Mouse (Mus musculus) lung, embryonic 14.5 days (tissue): ENCODE results near the gene Gm20388. TPM values are rescaled to one million over a fixed set of nuclear protein-coding genes. Genes with fewer than 3 reads are reported as not detected.

Experiments
- ATAC-seq: fragments of 200-750 bp; cut with Nextera tagmentation; 2 replicates; pipeline ENCODE4 v1.8.0; 2017; ENCODE audit warnings: mild to moderate bottlenecking, moderate TSS enrichment, moderate library complexity; ENCODE audit not compliant: insufficient read depth
- DNase-seq: peaks from one replicate; pipeline ENCODE4 v3.0.0-alpha.2; 2015
- H3K27ac ChIP-seq: fragments of 300-500 bp; sonication (generic); 2 replicates; pipeline ENCODE4 v1.5.1; 2014; ENCODE audit warnings: low read depth, mild to moderate bottlenecking, moderate library complexity
- H3K27me3 ChIP-seq: fragments of 300-500 bp; sonication (generic); 2 replicates; pipeline ENCODE4 v1.6.1; 2014; ENCODE audit warnings: low read length, control low read depth; ENCODE audit not compliant: insufficient read depth
- H3K36me3 ChIP-seq: fragments of 300-500 bp; sonication (generic); 2 replicates; pipeline ENCODE4 v1.6.1; 2014; ENCODE audit warnings: control low read depth; ENCODE audit not compliant: insufficient read depth
- H3K4me1 ChIP-seq: fragments of 300-500 bp; sonication (generic); 2 replicates; pipeline ENCODE4 v1.6.1; 2014; ENCODE audit warnings: antibody characterized with exemption, control low read depth; ENCODE audit not compliant: insufficient read depth
- H3K4me2 ChIP-seq: fragments of 300-500 bp; sonication (generic); 2 replicates; pipeline ENCODE4 v1.6.1; 2014; ENCODE audit warnings: mild to moderate bottlenecking
- H3K4me3 ChIP-seq: fragments of 300-500 bp; sonication (generic); 2 replicates; pipeline ENCODE4 v1.5.1; 2014; ENCODE audit warnings: low read depth, low read length
- H3K9ac ChIP-seq: fragments of 300-500 bp; sonication (generic); 2 replicates; pipeline ENCODE4 v1.6.1; 2014
- H3K9me3 ChIP-seq: fragments of 300-500 bp; sonication (generic); 2 replicates; pipeline ENCODE4 v1.6.1; 2016; ENCODE audit warnings: low read depth, low read length, control low read depth
- CTCF ChIP-seq: IDR thresholded peaks from 2 replicates; pipeline ENCODE4 v1.5.1; 2016; ENCODE audit warnings: antibody characterized with exemption, low read depth
- WGBS: fragments of 180-500 bp; shearing (Covaris S2); extraction: QIAGEN DNeasy Blood & Tissue Kit; methylation state at CpG from one replicate; pipeline ENCODE4 v1.1.7; 2014; 5-methylcytosine and 5-hydroxymethylcytosine counted together
- polyA plus RNA-seq: library from polyadenylated mRNA; unstranded; fragments of >200 nt; fragmentation: Nextera tagmentation; extraction: Ambion mirVana; gene quantifications from 2 replicates; pipeline ENCODE4 v1.2.1, GENCODE M21; 2014

Gene Gm20388
- polyA plus RNA-seq, 1 experiment from 2014 or later: not detected

DNA sequence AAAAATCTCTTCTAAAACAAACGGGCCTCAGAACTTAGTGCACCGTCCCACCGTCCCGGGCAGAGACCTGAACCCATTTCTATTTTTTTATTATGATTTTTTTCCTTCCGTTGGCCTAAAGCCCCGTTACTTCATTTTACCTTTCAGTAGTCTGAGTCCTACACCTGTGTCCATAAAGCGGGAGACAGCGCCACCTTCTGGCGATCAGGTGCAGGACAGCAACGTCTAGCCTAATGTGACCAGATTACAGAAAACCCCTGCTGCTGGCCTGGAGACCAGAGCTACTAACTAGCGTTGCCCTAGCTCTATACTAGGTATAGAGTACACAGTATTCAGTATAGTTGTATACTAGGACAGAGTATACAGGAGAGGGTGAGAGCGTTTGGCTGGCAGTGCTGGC is 1602.8 kb downstream of the Gm20388 start:
- no peak overlapping the region for H3K27ac ChIP-seq
- H3K4me2 ChIP-seq: no peak overlapping the region
- H3K36me3 ChIP-seq: no peaks in the 10 kb centered on the region
- H3K9ac ChIP-seq: no peak overlapping the region
- no peaks in the 10 kb centered on the region for H3K4me1 ChIP-seq
- no peaks in the 10 kb centered on the region for H3K9me3 ChIP-seq
- H3K4me3 ChIP-seq: no peak overlapping the region
- TF ChIP-seq CTCF: peak; percentile 96
- ATAC-seq (peak; percentile 78), DNase-seq (peak; percentile 92)
- H3K27me3 ChIP-seq: no peaks in the 10 kb centered on the region
- WGBS: 5% methylated on average over 12 of the region's 12 CpGs

GRCm38 (mm10) chr8:121525111-121525818 is 1614.6 kb downstream of the Gm20388 start:
- DNase-seq (peak; percentile 67), ATAC-seq (no peak)
- H3K4me2 ChIP-seq: no peak overlapping the region
- H3K4me1 ChIP-seq: peaks cover 13% of the 10 kb centered on the region
- no peak overlapping the region for H3K4me3 ChIP-seq
- no peak overlapping the region for H3K27ac ChIP-seq
- no peak for TF ChIP-seq CTCF
- no peaks in the 10 kb centered on the region for H3K27me3 ChIP-seq
- no peak overlapping the region for H3K9ac ChIP-seq
- WGBS: 47% methylated on average over 18 of the region's 18 CpGs
- no peaks in the 10 kb centered on the region for H3K9me3 ChIP-seq
- no peaks in the 10 kb centered on the region for H3K36me3 ChIP-seq

DNA sequence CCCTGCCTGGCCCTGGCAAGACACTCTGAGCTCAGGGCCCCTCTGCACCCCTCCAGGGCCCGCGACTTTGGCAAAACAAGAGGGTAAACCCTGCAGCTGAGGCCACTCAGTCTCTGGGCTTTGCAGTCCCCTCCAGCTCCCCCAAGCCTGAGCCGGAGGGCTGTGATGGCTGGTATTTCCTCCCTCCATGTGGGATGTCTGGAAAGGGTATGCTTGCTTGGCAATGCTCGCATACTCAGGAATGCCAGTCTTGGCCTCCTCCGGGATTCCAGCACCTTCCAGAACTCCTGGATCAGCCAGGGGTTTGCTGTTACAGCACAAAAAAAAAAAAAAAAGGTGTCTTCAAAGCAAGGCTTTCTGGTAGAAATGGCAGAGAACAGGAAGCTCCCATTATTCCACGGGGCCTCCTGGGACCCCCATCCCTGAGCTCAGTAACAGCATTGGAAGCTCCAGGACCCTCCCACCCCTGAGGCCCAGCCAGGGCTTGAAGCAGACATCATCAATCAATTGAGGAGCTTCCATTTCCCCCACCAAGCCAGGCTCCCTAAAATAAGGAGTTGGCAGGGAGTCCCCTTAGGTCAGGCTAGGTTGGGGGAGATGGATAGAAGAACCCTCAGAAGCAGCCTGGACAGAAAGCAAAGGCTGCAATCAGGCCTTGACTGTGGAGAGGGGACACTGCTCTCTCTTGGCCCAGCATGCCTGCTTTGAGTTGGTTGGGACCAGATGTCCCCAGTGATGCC is 1616.3 kb downstream of the Gm20388 start:
- DNase-seq (peak; percentile 55), ATAC-seq (peak; percentile 10; the same call in 1 of the 2 replicates)
- Histone ChIP-seq H3K36me3 (no peaks in the 10 kb centered on the region), H3K4me1 (peaks cover 13% of the 10 kb centered on the region), H3K9me3 (no peaks in the 10 kb centered on the region), H3K27me3 (no peaks in the 10 kb centered on the region), H3K27ac (peak overlapping the region; percentile 46; the same call in 1 of the 2 replicates), H3K4me2 (no peak overlapping the region), H3K4me3 (no peak overlapping the region), H3K9ac (no peak overlapping the region)
- WGBS: 37% methylated on average over 6 of the region's 6 CpGs
- no peak for TF ChIP-seq CTCF

- H3K4me1 ChIP-seq: peaks cover 13% of the 10 kb centered on the region
- no peak for DNase-seq
- H3K4me3 ChIP-seq: no peak overlapping the region
- H3K4me2 ChIP-seq: no peak overlapping the region
- H3K9me3 ChIP-seq: no peaks in the 10 kb centered on the region
- TF ChIP-seq CTCF: no peak
- H3K27me3 ChIP-seq: no peaks in the 10 kb centered on the region
- no peak overlapping the region for H3K9ac ChIP-seq
- H3K27ac ChIP-seq: peak overlapping the region; percentile 12; the same call in 1 of the 2 replicates
- no peaks in the 10 kb centered on the region for H3K36me3 ChIP-seq
- WGBS: 78% methylated on average over 9 of the region's 9 CpGs
- no peak for ATAC-seq
Measured at GRCm38 (mm10) chr8:121527751-121528150, 1617.1 kb downstream of the Gm20388 start.

- DNase-seq: peak; percentile 89
- Histone ChIP-seq H3K4me3 (no peak overlapping the region), H3K4me2 (no peak overlapping the region), H3K36me3 (no peaks in the 10 kb centered on the region), H3K4me1 (peaks cover 13% of the 10 kb centered on the region), H3K27me3 (no peaks in the 10 kb centered on the region), H3K9ac (no peak overlapping the region), H3K27ac (peak overlapping the region; percentile 60), H3K9me3 (no peaks in the 10 kb centered on the region)
- ATAC-seq: peak; percentile 80
- WGBS: 55% methylated on average over 15 of the region's 15 CpGs
- no peak for TF ChIP-seq CTCF
Measured at GRCm38 (mm10) chr8:121528790-121529189, 1618.1 kb downstream of the Gm20388 start.

DNA sequence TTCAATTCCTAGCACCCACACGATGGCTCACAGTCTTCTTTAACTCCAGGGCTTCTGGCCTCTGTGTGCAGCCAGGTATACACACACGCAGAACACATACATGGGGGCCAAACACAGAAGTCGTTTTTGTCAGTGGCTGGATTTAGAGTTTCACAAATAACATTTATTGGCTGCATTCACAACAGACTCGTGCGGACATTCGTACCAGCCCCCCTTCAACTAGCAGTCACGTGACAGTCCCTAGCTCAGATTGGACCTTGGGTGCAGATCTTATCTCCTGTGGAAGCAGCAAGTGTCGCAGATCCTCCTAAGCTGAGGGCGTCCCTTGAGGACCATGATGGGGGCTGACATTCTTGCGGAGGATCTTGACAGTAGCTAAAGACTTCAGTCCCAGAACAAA is 1620.0 kb downstream of the Gm20388 start:
- peaks cover 7% of the 10 kb centered on the region; the same call in 1 of the 2 replicates for H3K4me1 ChIP-seq
- no peak overlapping the region for H3K27ac ChIP-seq
- H3K36me3 ChIP-seq: no peaks in the 10 kb centered on the region
- H3K9ac ChIP-seq: no peak overlapping the region
- TF ChIP-seq CTCF: no peak
- DNase-seq (no peak), ATAC-seq (no peak)
- H3K4me2 ChIP-seq: no peak overlapping the region
- 74% methylated on average over 10 of the region's 10 CpGs for WGBS
- no peaks in the 10 kb centered on the region for H3K9me3 ChIP-seq
- no peaks in the 10 kb centered on the region for H3K27me3 ChIP-seq
- no peak overlapping the region for H3K4me3 ChIP-seq

- DNase-seq (peak; percentile 73), ATAC-seq (no peak)
- Histone ChIP-seq H3K36me3 (no peaks in the 10 kb centered on the region), H3K4me2 (no peak overlapping the region), H3K4me3 (no peak overlapping the region), H3K27me3 (no peaks in the 10 kb centered on the region), H3K9ac (no peak overlapping the region), H3K9me3 (no peaks in the 10 kb centered on the region), H3K4me1 (peaks cover 3% of the 10 kb centered on the region; the same call in 1 of the 2 replicates), H3K27ac (no peak overlapping the region)
- TF ChIP-seq CTCF: peak; percentile 73
- 45% methylated on average over 5 of the region's 5 CpGs for WGBS
Measured at GRCm38 (mm10) chr8:121532381-121532780, 1621.7 kb downstream of the Gm20388 start.
